Mouse (Mus musculus): ENCODE measurements around the gene Ropn1l.

The Ropn1l gene

DNA sequence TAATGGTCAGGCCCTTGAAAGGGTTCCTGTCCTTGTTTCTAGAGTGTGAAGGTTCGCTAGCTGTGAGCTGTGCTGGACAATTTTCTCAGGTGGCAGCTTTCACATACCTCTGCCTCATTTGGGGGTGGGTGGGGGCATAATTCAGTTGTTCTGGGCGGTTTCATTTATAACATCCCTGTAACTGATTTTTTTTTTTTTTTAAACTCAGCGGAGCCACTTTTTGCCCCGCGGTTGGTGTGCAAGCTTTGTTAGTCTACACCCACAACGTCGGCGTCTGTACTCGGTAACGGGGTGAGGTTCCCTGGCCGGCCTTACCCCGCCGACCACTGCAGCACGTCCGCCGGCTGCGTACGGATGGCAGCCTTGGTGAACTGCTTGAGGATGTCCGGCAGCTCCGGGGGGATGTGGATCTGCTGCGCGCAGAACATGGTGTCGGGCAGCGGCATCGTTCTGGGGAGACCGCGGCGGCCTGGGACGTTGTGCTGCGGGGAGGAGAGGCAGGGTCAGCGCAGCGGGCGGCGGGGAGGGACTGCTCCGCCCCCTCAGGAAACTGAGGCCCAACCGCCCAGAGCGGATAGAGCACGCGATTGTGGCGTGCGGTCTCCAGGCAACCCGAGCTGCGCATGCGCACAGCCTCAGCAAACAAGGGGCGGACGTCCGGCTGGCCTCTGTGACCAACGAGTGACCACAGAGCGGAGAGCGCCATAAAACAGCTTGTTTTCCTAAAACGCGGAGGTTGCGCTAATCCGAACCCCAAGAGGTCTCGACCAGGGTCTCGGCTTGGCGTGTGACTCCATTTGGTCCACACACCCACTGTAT, at the start of gene Ropn1l:
Gene Ropn1l, minus strand, starts transcription at position 640 of the 819 bp plus-strand sequence.
- DNase-seq (ENCODE audit: low spot score): peak; percentile 99

DNA sequence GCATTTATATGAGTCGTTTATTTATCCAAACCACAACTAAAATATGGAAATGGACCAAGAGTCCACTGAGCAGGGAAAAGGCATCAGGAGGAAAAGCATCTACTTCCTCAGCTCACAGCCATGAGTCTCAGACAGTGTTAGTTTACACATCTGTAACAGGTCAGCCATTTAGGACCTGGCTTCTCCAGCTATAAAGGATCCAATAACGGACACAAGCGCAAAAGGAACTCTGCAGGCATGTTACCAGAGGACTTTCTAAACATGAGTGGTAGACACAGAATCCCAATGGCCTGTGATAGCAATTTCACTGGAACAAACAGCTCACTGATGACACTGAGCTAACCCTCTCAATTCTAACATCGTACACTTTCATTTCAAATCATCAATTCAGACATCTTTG, 49.5 kb upstream of the Ropn1l start:
- DNase-seq (ENCODE audit: low spot score): no peak

DNA sequence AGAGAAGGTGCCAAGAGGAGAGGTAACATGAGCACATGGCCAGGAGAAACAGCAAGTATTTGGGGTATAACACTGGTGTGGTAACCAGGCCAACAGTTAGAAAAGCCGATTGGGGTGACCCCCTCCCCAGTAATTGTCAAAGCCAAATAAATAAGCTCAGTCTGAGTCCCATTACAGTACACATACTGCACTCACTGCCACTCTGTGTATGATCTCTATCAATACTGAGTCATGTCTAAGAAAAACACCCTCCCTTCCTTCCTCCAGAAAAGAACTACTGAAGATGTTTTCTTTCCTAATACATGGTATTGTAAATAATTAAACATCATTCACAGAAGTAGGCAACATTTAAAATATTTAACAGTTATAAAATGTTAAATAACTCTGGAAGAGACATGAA, 48.8 kb upstream of the Ropn1l start:
- no peak for DNase-seq (ENCODE audit: low spot score)

DNA sequence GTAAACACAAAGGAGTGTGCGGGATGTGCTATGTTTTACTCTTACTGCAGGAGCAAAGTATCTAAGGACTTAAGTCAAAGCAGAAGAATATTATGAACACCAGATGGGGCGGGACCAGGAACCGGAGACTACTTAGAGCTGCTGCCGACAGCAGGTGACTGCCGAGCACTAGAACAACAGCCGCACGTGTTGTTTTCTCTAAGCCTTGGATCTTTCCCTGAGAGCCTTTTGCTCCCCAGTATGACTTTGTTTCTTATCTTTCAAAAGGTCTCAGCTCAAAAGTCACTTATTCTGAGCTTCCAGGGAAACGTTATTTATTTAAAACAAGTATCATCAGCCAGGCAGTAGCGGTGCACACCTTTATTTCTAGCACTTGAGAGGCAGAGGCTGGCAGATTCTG, 41.3 kb upstream of the Ropn1l start:
- DNase-seq (ENCODE audit: low spot score): no peak

DNA sequence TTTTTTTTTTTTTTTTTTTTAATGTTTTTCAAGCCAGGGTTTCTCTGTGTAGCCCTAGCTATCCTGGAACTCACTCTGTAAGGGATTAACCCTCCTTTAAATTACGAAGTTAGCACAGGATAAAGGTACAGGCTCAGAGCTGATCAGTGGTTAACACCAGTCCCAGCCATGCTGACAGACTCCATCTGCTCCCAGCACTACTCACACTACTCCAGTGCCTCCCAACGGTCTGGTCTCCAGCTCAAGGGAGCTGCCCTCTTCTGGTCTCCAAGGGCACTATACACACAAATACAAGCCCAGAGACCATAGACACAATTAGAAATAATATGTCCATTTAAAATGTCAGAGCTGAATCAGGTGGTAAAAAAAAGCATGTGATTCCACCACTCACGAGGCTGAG, 40.8 kb upstream of the Ropn1l start:
- DNase-seq (ENCODE audit: low spot score): peak; percentile 19

DNA sequence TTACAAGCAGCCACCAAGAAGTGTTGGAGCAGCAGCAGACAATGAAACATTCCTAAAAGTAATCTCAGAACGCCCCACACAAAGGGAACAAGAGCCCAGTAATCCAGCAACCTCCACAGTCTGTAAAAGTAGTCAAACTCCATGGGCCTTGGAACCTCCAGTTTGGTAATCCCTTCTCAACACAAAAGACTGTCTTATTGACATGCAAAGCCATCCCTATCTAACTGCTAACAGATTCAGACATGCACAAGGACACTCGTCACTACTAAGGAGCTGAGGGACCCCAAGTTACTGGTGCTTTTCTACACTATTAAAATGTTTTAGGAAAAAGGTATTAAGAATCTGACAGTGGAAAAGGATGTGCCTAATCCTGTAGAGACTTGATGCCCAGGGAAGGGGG, 33.9 kb upstream of the Ropn1l start:
- no peak for DNase-seq (ENCODE audit: low spot score)

DNA sequence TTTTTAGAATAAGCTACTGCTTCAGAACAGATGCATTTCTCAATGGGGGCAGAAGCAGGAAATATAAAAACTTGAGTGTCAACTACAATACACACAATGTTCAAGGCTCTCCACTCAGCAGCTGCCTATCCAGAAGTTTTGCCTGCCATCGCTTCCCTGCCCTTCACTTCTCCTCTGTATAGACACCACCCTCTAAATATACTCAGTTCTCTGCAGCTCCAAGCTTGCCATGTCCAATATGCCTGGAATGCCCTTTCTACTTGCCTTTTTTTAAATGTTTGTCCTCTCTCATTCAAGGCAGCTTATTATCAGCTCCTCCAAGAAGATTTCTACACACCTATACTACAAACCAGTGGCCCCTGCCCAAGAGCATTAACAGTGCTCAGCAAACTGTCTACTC, 23.1 kb upstream of the Ropn1l start:
- no peak for DNase-seq (ENCODE audit: low spot score)

DNA sequence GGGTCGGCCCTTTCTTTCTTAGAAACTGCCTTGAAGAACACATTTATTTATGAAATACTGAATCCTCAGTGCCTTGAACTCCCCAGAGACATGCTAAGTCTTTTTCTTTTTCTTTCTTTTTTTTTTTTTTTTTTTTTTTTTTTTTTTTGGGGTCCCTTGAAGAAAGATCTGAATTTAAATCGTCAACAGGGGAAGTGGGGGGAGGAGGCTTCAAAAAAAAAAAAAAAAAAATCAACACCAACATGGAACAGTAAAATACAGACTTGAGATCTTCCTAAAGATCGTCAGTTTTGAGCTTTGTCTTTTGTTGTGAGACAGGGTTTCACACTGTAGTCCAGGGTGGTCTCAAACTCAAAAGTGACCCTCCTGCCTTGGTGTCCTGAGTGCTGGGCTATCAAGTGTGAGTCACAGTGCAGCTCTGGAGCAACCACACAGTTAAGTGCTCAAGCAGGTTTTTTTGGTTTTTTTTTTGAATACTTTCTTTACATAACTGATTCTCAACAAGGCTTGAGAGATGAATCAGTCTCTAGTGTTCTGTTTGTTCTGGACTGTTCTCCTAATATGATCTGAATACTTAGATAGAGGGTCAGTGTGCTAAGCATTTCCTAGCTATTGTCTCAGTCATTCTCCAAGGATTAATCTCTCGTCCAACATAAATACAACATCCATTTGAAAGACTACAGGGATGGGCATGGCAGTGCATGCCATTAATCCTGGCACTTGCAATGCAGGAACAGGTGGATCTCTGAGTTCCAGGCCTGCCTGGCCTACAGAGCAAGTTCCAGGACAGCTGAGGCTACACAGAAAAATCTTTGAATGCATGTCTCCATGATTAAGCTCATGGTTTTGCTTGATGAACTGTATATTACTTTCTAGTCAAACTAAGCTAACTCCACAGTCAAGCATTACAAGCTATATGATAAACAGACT, 19.4 kb upstream of the Ropn1l start:
- DNase-seq (ENCODE audit: low spot score): no peak

DNA sequence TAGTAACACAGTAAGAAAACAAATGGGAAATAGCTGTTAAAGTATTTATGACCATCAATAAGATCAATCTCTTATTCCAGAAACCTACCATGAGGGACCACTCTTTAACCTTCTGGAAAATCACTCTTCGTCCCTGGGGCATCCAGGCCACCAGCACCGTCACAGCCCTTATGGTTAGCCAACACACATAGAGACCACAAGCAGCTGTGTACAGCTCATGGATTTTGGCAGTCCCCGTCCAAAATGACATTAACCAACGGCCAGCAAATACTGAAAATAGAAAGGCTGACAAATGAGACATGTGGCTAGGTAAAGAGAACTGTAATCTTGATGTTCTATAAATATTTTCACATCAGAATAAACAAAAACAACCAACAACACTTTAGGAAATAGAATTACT, 18.0 kb upstream of the Ropn1l start:
- DNase-seq (ENCODE audit: low spot score): no peak

DNA sequence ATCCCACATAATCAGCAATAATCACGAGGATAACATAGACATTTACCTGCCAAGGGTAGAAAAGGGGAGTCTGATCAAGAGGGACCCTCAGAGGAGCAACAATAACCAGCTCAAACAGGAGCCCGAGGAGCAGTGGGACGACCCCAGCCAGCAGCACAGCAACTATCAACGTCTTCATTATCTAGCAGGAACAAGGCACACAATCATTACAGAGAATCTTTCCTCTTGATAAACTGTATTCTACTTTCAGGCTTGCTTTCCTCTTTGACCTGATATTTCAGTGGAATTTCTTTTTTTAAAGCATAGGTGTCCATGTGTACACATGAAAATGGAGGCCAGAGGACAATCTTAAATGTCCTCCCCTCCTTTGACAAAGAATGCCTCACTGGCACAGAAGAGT, 16.0 kb upstream of the Ropn1l start:
- DNase-seq (ENCODE audit: low spot score): no peak

DNA sequence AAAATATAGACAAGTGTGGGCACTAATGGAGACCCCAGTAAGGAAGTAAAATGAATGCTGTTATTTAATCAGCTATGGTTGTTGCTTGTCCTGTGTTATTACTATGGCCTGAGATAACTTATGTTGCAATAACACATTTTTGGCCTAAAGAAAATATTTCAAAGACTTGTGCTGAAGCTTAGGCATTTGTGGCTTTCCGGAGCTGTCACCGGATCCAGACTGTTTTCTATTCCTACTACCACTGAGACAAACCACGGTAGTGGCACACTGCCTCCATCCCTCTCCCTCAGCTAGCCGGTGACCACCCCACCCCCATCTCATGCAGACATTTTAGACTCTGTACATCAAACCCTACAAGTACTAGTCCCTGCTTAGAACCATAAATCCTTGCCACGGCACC, 15.3 kb upstream of the Ropn1l start:
- DNase-seq (ENCODE audit: low spot score): no peak

DNA sequence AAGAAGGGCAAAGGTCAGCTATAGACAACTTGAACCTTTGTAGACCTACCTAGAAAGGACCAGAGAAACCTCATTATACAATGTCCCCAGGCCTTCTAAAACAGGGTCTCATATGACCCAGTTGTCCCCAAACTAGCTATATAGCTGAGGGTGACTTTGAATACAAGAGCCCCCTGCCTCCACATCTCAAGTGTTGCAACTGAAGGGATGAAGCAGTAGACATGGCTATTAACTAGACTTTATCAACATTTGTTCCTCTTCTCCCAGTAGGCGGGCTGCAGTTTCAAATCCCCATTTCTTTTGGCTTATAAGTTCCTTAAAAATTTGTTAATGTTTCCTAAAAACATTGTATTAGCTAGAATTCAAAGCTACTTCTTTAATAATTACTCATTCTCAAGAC, 13.2 kb upstream of the Ropn1l start:
- DNase-seq (ENCODE audit: low spot score): no peak

DNA sequence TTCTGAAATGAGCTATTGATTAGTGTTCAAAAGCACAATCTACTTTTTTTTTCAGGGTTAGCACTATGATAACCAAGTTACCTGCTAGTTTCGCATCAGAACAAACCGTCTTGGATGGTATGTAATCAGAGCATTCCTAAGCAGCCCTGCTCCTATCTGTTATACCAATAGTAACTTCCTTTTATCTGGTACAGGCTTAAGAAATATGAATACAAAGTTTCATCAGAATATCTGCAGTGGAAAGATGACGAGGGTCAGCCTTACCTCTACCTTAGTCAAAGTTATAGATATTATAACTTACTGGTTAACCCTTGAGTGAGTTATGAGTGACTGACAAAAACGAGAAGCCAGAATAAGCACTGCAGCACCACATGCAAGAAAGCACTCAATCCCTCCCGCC, 12.8 kb upstream of the Ropn1l start:
- DNase-seq (ENCODE audit: low spot score): no peak

DNA sequence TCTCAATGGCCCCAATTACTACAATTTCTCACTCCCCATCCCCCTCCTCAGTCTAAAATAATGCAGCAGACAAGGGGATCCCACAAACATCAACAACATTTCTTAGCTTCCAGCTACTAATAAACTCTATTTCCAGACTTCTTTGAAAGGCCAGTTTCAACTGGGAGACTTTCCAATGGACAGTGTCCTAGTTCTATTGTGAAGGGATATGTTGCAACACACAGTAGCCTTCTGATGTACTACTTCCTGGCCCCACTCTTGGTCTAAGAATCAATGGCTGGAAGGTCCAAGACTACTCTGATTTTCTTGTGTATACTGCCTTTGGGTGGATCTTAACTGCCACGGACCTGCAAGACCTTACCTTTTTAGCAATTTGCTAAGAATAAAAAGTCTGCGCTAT, 12.3 kb upstream of the Ropn1l start:
- DNase-seq (ENCODE audit: low spot score): no peak

DNA sequence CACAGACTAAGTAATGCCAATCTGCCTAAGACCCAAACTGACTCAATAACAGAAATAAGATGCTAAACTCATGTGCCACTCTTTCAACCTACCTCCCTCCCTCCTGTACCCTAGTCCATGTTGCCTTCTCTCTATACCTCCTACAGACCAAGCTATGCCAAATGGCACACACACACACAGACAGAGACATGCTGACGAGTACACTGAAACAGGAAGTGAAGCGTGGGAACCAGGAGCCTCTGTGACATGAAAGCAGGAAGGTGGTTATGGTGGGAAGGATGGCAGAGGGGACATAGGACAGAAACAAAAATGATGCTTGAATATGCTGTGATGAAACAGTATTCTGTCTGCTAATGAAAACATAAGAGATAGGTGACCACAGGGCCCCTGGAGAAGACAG, 7.0 kb upstream of the Ropn1l start:
- no peak for DNase-seq (ENCODE audit: low spot score)

DNA sequence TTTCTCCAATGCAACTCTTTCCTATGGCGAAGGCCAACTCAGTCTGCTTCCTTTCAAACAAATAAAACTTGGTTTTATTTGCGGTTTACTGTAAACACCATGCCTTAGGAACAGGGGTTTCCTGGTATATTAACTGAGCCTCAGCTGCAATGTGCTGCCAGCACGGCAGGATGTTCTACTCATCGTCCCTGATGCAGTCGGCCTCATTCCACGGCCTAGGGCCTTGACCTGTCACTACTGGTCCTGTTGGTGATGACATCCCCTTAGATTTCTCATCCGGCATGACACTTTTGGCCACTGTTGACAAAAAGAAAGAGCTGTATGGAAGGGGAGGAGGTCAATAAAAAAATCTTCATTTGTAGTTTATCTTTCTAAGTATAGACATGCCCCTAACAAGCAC, 4.5 kb upstream of the Ropn1l start:
- DNase-seq (ENCODE audit: low spot score): no peak

DNA sequence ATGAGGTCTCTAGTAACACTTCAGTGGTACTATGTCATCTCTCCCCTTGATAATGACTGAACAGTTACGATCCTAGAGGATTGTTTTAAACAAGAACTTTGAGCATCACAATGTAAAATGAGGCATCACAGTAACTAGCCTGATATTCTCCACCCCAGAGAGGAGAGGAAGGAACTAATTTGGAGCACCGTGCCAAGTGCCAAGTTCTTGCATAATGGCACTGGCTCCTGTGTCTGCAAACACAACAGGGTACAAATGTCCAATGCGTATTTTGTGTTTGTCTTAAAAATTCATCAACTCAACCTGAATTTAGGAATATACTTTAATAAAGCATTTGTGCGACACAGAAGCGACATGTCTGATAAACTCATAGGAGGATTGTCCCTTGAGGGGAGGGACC, 2.8 kb upstream of the Ropn1l start:
- no peak for DNase-seq (ENCODE audit: low spot score)

DNA sequence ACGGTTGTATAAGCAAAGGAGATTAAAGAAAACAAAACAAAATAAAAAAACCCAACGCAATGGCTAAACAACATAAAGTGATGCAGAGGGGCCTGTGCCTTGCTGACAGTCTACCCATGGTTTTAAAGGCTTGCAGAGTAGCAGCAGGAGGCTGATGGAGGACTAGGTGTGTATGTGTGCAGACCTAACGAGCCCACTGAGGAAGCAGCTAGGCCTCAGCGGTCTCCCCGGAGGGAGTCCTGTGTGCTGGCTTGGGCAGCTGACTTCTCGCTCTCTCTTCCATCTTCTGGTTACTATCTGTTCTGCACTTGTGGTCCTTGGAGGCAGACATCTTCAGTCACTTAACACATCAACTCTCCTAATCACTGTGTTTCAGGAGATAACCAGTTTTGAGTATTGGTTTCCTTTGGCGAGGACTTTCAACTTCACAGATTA, 1.3 kb upstream of the Ropn1l start:
- no peak for DNase-seq (ENCODE audit: low spot score)

DNA sequence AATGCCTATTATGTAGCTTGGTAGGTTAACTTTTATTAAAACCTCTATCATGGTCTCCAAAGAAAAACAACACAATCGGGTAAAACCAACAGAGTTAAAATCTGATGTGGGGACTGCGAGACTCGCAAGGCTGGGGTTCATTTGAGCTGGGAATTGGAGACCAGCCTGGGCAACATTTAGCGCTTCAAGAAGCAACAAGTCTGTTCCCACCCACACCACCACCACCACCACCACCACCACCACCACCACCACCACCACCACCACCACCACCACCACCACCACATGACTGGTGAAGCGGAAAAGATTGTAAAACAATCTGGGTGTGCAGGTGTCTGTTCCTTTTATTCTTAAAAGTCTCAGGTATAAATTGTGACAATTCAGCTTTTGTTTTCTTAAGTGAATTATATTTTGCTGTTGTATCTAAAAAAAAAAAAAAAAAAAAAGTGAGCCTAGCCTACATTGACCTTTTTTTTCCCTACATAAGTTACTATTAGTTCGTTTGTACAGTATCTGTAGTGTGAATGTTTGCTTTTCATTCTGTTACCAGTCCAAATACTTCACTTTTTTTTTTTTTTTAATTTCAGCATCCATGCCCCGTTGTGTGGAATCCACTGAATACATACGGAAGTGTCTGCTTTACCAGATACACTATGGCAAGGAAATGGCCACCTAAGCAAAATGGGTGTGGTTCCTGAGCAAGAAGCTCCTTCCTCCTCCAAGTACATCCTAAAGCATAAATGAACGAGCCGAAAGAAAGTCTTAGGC, 741 bp upstream of the Ropn1l start:
- DNase-seq (ENCODE audit: low spot score): no peak

DNA sequence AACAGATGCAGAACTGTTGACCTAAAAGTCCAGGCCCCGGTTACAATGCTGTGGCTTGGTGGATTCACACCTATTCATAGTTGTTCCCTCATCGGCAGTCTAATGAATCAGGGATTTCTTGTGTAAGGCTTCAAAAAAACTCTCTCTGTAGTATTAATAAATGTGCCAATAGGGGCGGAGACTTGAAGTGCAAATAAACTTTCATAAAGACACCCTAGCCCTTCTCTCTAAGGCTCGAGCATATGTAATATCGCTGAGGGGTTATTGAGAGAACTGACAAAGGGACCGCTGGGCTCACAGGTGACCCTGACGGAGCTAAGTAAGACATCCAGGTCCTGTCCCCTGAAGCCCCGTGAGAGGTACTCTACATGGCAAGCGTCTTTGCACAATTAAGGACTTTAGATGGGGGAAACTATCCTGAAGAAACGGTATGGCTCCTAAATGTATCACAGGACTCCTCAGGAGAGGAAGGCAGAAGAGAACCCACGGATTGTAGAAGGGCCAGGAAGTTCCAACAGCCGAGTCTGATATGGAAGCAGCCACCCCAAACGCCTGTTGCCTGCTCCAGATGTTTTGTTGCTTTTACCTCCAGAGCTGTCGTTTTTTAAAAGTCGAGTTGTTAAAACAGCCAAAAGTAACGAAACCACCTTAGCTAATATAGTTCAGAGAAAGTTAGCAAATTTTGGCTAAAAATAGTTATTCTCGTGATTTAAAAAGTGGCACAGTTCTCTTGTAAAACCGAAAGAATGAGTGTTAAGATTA, 1.0 kb downstream of the Ropn1l start:
- no peak for DNase-seq (ENCODE audit: low spot score)

DNA sequence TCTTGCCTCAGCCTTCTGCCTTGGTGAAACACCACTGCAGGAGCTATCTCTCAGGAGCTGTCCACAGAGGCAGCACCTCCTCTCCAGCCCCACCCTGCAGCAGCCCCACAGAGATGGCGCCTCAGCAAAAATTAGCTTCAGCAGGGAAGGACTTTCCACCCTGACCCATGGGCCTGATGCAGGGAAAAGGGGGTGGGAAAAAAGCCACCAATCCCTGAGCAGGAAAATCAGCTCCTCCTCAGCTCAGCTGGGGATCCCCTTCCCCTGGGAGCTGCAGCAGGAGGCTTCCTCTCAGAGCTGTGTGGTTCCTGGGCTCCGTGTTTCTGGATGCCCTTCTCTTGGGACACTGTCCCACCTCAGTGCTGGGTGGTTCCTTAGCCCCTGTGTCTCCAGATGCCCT, 3.8 kb downstream of the Ropn1l start:
- DNase-seq (ENCODE audit: low spot score): no peak

DNA sequence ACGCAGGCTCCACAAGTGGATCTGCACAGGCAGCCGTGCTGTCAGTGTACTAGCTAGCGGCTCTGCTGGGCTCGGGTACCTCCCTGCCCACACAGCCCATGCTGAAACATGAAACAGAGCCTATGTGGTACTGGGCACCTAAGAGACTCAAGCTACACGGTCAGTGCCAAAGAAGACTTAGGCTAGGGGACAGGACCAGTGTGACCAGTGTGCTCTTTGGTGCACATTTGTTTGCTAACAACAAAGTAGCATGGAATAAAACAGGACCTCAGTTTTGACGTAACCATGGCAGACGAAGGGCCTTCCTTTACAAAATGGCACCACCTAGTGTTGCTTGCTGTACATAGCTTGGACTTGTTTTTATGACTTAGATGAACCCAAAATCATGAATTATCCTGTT, 6.4 kb downstream of the Ropn1l start:
- peak; percentile 78 for DNase-seq (ENCODE audit: low spot score)
